Mouse (Mus musculus) forebrain, embryonic 16.5 days (tissue): Measurements from ENCODE around the gene Noc2l. TPM values are rescaled to one million over a fixed set of nuclear protein-coding genes. Genes with fewer than 3 reads are reported as not detected.

Source experiments
- ATAC-seq: fragments of 200-750 bp; cut with Nextera tagmentation; 2 replicates; pipeline ENCODE4 v1.8.0; 2017; ENCODE audit warnings: mild to moderate bottlenecking, moderate library complexity
- H3K27ac ChIP-seq: fragments of 300-500 bp; sonication (generic); 2 replicates; pipeline ENCODE4 v1.5.1; 2014; ENCODE audit warnings: low read length, control low read depth
- H3K27me3 ChIP-seq: fragments of 300-500 bp; sonication (generic); replicated peaks from 2 replicates; pipeline ENCODE4 v1.6.1; 2014; ENCODE audit warnings: low read length; ENCODE audit not compliant: control insufficient read depth, insufficient read depth
- H3K36me3 ChIP-seq: fragments of 300-500 bp; sonication (generic); 2 replicates; pipeline ENCODE4 v1.6.1; 2014; ENCODE audit not compliant: control insufficient read depth, insufficient read depth
- H3K4me1 ChIP-seq: fragments of 300-500 bp; sonication (generic); replicated peaks from 2 replicates; pipeline ENCODE4 v1.6.1; 2014; ENCODE audit warnings: low read length; ENCODE audit not compliant: control insufficient read depth, insufficient read depth
- H3K4me2 ChIP-seq: fragments of 300-500 bp; sonication (generic); 2 replicates; pipeline ENCODE4 v1.6.1; 2014; ENCODE audit warnings: mild to moderate bottlenecking, low read length, control low read depth
- H3K4me3 ChIP-seq: fragments of 300-500 bp; sonication (generic); replicated peaks from 2 replicates; pipeline ENCODE4 v1.5.1; 2014; ENCODE audit warnings: mild to moderate bottlenecking, low read length, control low read depth
- H3K9ac ChIP-seq: fragments of 300-500 bp; sonication (generic); replicated peaks from 2 replicates; pipeline ENCODE4 v1.6.1; 2014; ENCODE audit warnings: low read depth, low read length, control low read depth
- H3K9me3 ChIP-seq: fragments of 300-500 bp; sonication (generic); 2 replicates; pipeline ENCODE4 v1.6.1; 2016; ENCODE audit warnings: low read length; ENCODE audit not compliant: control insufficient read depth
- WGBS: fragments of 180-500 bp; shearing (Covaris S2); extraction: QIAGEN DNeasy Blood & Tissue Kit; methylation state at CpG from one replicate; pipeline ENCODE4 v1.1.7; 2014; 5-methylcytosine and 5-hydroxymethylcytosine counted together
- polyA plus RNA-seq: library from polyadenylated mRNA; unstranded; fragments of >200 nt; fragmentation: Nextera tagmentation; extraction: Ambion mirVana; gene quantifications from 2 replicates; pipeline ENCODE4 v1.2.1, GENCODE M21; 2015

The Noc2l gene
- polyA plus RNA-seq, 1 experiment from 2014 or later = 61.4 TPM

GRCm38 (mm10) chr4:156234021-156234501, 1.7 kb upstream of the Noc2l start:
- H3K36me3 ChIP-seq = peaks cover 30% of the 10 kb centered on the region
- peak overlapping the region; percentile 85 for H3K4me2 ChIP-seq
- no peaks in the 10 kb centered on the region for H3K27me3 ChIP-seq
- under 1% methylated on average over 17 of the region's 17 CpGs for WGBS
- no peak for ATAC-seq
- H3K9me3 ChIP-seq = no peaks in the 10 kb centered on the region
- H3K9ac ChIP-seq = peak overlapping the region; percentile 68
- peak overlapping the region; percentile 68 for H3K4me3 ChIP-seq
- peaks cover 16% of the 10 kb centered on the region for H3K4me1 ChIP-seq
- peak overlapping the region; percentile 56 for H3K27ac ChIP-seq

DNA sequence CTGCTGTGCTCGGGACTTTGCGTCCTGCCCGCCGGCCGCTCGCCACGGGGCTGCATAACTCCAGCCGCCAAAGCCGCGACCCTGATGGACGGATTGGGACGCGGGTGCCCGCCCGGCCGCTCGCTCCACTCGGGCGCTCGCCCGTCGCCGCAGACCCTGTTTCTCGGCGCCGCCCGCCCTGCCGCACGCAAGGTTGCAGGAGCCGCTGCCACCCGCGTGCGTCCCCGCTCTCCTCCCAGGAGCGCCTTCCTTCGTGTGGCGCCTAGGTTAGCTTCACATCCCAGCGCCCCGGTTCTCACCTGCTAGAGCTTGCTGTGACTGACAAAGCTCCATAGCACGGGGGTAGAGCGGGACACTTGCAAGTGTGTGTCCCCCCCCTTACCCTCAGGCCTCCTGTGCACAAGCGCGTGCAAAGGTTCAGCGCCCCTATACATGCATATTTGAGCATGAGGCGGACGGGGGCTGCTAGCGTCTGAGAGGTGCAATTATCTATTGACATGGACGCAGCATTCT, 1.1 kb upstream of the Noc2l start, which contains the start of gene Plekhn1:
Gene Plekhn1 (minus strand): TSS at position 157 of the 513 bp plus-strand sequence.
- under 1% methylated on average over 41 of the region's 48 CpGs for WGBS
- H3K4me1 ChIP-seq = peaks cover 16% of the 10 kb centered on the region
- peak; percentile 53 for ATAC-seq
- peak within 1 kb of the TSS; percentile 68 for H3K4me3 ChIP-seq
- H3K27me3 ChIP-seq = no peaks in the 10 kb centered on the region
- H3K9ac ChIP-seq = peak within 1 kb of the TSS; percentile 69
- peaks cover 27% of the 10 kb centered on the region for H3K36me3 ChIP-seq
- peak within 1 kb of the TSS; percentile 85 for H3K4me2 ChIP-seq
- H3K27ac ChIP-seq = peak within 1 kb of the TSS; percentile 84
- no peaks in the 10 kb centered on the region for H3K9me3 ChIP-seq

GRCm38 (mm10) chr4:156235360-156235770, 445 bp upstream of the Noc2l start:
- Histone ChIP-seq H3K27ac (peak overlapping the region; percentile 84), H3K4me2 (peak overlapping the region; percentile 85), H3K4me3 (peak overlapping the region; percentile 68), H3K36me3 (peaks cover 27% of the 10 kb centered on the region), H3K9me3 (no peaks in the 10 kb centered on the region), H3K9ac (peak overlapping the region; percentile 69), H3K4me1 (peaks cover 16% of the 10 kb centered on the region), H3K27me3 (no peaks in the 10 kb centered on the region)
- WGBS = 0% methylated on average over 15 of the region's 15 CpGs
- ATAC-seq = peak; percentile 64

DNA sequence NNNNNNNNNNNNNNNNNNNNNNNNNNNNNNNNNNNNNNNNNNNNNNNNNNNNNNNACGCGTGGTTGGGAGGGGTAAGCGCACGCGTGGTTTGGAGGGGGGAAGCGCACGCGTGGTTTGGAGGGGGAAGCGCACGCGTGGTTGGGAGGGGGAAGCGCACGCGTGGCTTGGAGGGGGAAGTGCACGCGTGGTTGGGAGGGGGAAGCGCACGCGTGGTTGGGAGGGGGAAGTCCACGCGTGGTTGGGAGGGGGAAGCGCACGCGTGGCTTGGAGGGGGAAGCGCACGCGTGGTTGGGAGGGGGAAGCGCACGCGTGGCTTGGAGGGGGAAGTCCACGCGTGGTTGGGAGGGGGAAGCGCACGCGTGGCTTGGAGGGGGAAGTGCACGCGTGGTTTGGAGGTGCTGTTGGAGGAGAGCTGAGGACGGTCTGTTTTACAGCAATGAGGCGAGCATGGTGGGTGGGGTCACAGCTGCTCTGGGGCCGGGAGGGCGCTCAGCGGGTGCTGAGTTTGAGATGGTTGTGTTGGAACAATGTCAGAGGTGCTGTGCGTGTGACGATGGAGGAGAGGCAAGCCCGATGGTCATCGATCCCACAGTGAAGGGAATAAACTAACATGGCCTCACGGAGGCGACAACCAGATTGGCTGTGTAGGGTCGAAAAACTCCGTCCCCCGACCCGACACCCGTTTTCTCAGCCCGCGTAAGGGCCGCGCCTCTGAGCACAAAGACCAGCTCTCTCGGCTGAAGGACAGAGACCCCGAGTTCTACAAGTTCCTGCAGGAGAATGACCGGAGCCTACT, 1.0 kb downstream of the Noc2l start:
- peaks cover 16% of the 10 kb centered on the region for H3K4me1 ChIP-seq
- 21% methylated on average over 55 of the region's 60 CpGs for WGBS
- H3K9ac ChIP-seq = no peak overlapping the region; the same call in 1 of the 2 replicates
- H3K4me2 ChIP-seq = peak overlapping the region; percentile 49
- H3K27me3 ChIP-seq = no peaks in the 10 kb centered on the region
- no peak overlapping the region for H3K27ac ChIP-seq
- peaks cover 20% of the 10 kb centered on the region for H3K36me3 ChIP-seq
- H3K9me3 ChIP-seq = no peaks in the 10 kb centered on the region
- ATAC-seq = no peak
- peak overlapping the region; percentile 68 for H3K4me3 ChIP-seq

GRCm38 (mm10) chr4:156249567-156249966, 13.8 kb downstream of the Noc2l start:
- 0 out of 2 replicates have a peak, but pooled peaks cover 2% of the 10 kb centered on the region for H3K4me1 ChIP-seq
- no peak overlapping the region for H3K4me3 ChIP-seq
- WGBS = 64% methylated on average over 11 of the region's 11 CpGs
- no peak overlapping the region for H3K9ac ChIP-seq
- H3K4me2 ChIP-seq = no peak overlapping the region
- H3K27ac ChIP-seq = no peak overlapping the region
- peak; percentile 4; the same call in 1 of the 2 replicates for ATAC-seq
- H3K36me3 ChIP-seq = peaks cover 28% of the 10 kb centered on the region
- H3K27me3 ChIP-seq = peaks cover 11% of the 10 kb centered on the region
- no peaks in the 10 kb centered on the region for H3K9me3 ChIP-seq

- Histone ChIP-seq H3K9me3 (no peaks in the 10 kb centered on the region), H3K27ac (no peak overlapping the region), H3K4me1 (peaks cover 10% of the 10 kb centered on the region), H3K4me3 (no peak overlapping the region), H3K27me3 (peaks cover 23% of the 10 kb centered on the region), H3K36me3 (peaks cover 17% of the 10 kb centered on the region), H3K9ac (no peak overlapping the region), H3K4me2 (no peak overlapping the region)
- ATAC-seq = no peak
- 56% methylated on average over 8 of the region's 8 CpGs for WGBS
Observed at GRCm38 (mm10) chr4:156251081-156251480, 15.3 kb downstream of the Noc2l start.

GRCm38 (mm10) chr4:156252140-156252539, 16.3 kb downstream of the Noc2l start:
- Histone ChIP-seq H3K36me3 (peaks cover 11% of the 10 kb centered on the region), H3K4me3 (no peak overlapping the region), H3K4me2 (no peak overlapping the region), H3K27ac (no peak overlapping the region), H3K4me1 (peaks cover 10% of the 10 kb centered on the region), H3K27me3 (peaks cover 23% of the 10 kb centered on the region), H3K9me3 (no peaks in the 10 kb centered on the region), H3K9ac (no peak overlapping the region)
- ATAC-seq = no peak
- 35% methylated on average over 7 of the region's 7 CpGs for WGBS

- Histone ChIP-seq H3K27ac (no peak overlapping the region), H3K9ac (no peak overlapping the region), H3K36me3 (peaks cover 10% of the 10 kb centered on the region), H3K27me3 (peaks cover 23% of the 10 kb centered on the region), H3K4me2 (no peak overlapping the region), H3K9me3 (no peaks in the 10 kb centered on the region), H3K4me3 (no peak overlapping the region), H3K4me1 (peaks cover 10% of the 10 kb centered on the region)
- WGBS = 24% methylated on average over 3 of the region's 3 CpGs
- no peak for ATAC-seq
Observed at GRCm38 (mm10) chr4:156252619-156253018, 16.8 kb downstream of the Noc2l start.

- H3K9me3 ChIP-seq = no peaks in the 10 kb centered on the region
- peaks cover 10% of the 10 kb centered on the region for H3K4me1 ChIP-seq
- no peak overlapping the region for H3K9ac ChIP-seq
- H3K4me3 ChIP-seq = no peak overlapping the region
- no peak overlapping the region for H3K4me2 ChIP-seq
- peaks cover 8% of the 10 kb centered on the region for H3K36me3 ChIP-seq
- H3K27me3 ChIP-seq = peaks cover 23% of the 10 kb centered on the region
- no peak overlapping the region for H3K27ac ChIP-seq
- ATAC-seq = no peak
- 47% methylated on average over 7 of the region's 7 CpGs for WGBS
Observed at GRCm38 (mm10) chr4:156253043-156253442, 17.2 kb downstream of the Noc2l start.
